8 mouse cellular contexts compared by ENCODE assay signal in the genomic region with DNA sequence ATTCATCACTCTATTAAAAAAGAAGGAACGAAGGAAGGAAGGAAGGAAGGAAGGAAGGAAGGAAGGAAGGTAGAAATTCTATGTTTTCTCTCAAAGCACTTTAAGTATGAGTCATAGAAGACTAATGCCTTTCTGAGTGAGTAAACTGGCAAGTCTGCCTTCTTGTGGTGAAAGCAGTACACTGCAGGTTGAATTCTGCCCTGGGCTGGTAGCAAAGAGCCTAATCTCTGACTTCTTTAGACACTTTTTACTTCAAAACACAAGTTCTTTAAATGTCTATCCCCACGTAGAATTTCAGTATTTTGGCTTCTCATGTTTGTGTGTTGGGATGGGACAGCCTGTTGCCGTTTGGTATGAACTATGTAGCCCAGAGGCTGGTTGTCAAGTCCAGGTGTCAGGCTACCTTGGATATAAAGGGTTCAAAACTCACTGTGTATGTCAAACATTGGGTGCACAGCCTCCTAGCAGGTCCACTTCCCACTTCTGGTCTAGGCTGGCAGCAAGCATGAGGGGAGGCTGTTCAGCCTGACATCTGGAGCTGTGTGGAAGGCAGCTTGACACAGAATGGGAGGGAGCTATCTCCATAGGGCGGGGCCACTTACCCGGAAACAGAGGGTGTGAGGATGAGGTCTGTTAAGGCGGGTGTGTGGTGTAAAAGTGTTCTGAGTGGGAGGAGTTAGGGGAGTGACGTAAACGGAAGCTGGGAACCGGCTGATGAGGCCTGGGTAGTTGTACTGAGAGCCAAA. TPM values are rescaled to one million over a fixed set of nuclear protein-coding genes. Genes with fewer than 3 reads are reported as not detected.
DNase-seq lines count a peak whose midpoint lies in the region; ATAC-seq lines count a peak whose summit lies in the region.

No protein-coding gene starts in this region.

- H3K27me3 ChIP-seq in heart, embryonic 13.5 days (replicated peaks), result no peaks in the 10 kb centered on the region
- H3K27me3 ChIP-seq in liver, embryonic 12.5 days (replicated peaks), result no peaks in the 10 kb centered on the region
- H3K27me3 ChIP-seq in stomach, embryonic 15.5 days (replicated peaks), result no peaks in the 10 kb centered on the region

- DNase-seq in CD4-positive, CD25-positive, alpha-beta regulatory T cell, adult 2 months (ENCODE audit: low read depth, low spot score), result peak; percentile 96
- DNase-seq in fat pad, adult 2 months (ENCODE audit: extremely low read depth, low read depth, low spot score), result peak; percentile 49
- DNase-seq in kidney, postnatal 10 days, result peak; percentile 90
- DNase-seq in natural killer cell, adult 2 months (ENCODE audit: low spot score in 2 of 2), result peak; percentile 96

- peaks cover under 1% of the 10 kb centered on the region for H3K36me3 ChIP-seq in heart, embryonic 13.5 days
- peaks cover 4% of the 10 kb centered on the region for H3K36me3 ChIP-seq in liver, embryonic 12.5 days
- no peaks in the 10 kb centered on the region for H3K36me3 ChIP-seq in stomach, embryonic 15.5 days

- peak overlapping the region; percentile 67 for H3K4me3 ChIP-seq in brown adipose tissue, adult 24 weeks (ENCODE audit: insufficient read depth, low read depth, low read length)
- H3K4me3 ChIP-seq in heart, embryonic 13.5 days, result peak overlapping the region; percentile 59
- H3K4me3 ChIP-seq in liver, embryonic 12.5 days, result peak overlapping the region; percentile 67
- peak overlapping the region; percentile 50 for H3K4me3 ChIP-seq in stomach, embryonic 15.5 days (replicated peaks)

- 4% methylated on average over 9 of the region's 9 CpGs for WGBS in heart, embryonic 13.5 days
- under 1% methylated on average over 9 of the region's 9 CpGs for WGBS in liver, embryonic 12.5 days (ENCODE audit: insufficient replicate concordance)
- 3% methylated on average over 9 of the region's 9 CpGs for WGBS in stomach, embryonic 15.5 days

- H3K9me3 ChIP-seq in heart, embryonic 13.5 days, result no peaks in the 10 kb centered on the region
- no peaks in the 10 kb centered on the region for H3K9me3 ChIP-seq in liver, embryonic 12.5 days (replicated peaks)
- no peaks in the 10 kb centered on the region for H3K9me3 ChIP-seq in stomach, embryonic 15.5 days

- peak; percentile 99 for ATAC-seq in heart, embryonic 13.5 days (ENCODE audit: extremely low read depth, insufficient number of reproducible peaks, low FRiP score, low TSS enrichment)
- ATAC-seq in liver, embryonic 12.5 days, result peak; percentile 100
- peak; percentile 100 for ATAC-seq in stomach, embryonic 15.5 days (ENCODE audit: insufficient read depth, low FRiP score, low read depth)

- H3K4me2 ChIP-seq in heart, embryonic 13.5 days, result peak overlapping the region; percentile 70
- H3K4me2 ChIP-seq in liver, embryonic 12.5 days, result peak overlapping the region; percentile 81
- H3K4me2 ChIP-seq in stomach, embryonic 15.5 days, result peak overlapping the region; percentile 56

- H3K4me1 ChIP-seq in brown adipose tissue, adult 24 weeks (ENCODE audit: control insufficient read depth, insufficient read depth, insufficient read length, low read length), result no peaks in the 10 kb centered on the region
- H3K4me1 ChIP-seq in heart, embryonic 13.5 days, result peaks cover 6% of the 10 kb centered on the region
- H3K4me1 ChIP-seq in liver, embryonic 12.5 days, result peaks cover 20% of the 10 kb centered on the region
- H3K4me1 ChIP-seq in stomach, embryonic 15.5 days, result no peaks in the 10 kb centered on the region

- peak overlapping the region; percentile 61 for H3K9ac ChIP-seq in heart, embryonic 13.5 days
- H3K9ac ChIP-seq in liver, embryonic 12.5 days, result peak overlapping the region; percentile 77
- no peak overlapping the region for H3K9ac ChIP-seq in stomach, embryonic 15.5 days

- peak overlapping the region; percentile 71 for H3K27ac ChIP-seq in brown adipose tissue, adult 24 weeks (replicated peaks; ENCODE audit: low read depth, low read length)
- H3K27ac ChIP-seq in heart, embryonic 13.5 days (replicated peaks), result peak overlapping the region; percentile 80
- peak overlapping the region; percentile 92 for H3K27ac ChIP-seq in liver, embryonic 12.5 days
- peak overlapping the region; percentile 79 for H3K27ac ChIP-seq in stomach, embryonic 15.5 days

RNA-seq across cellular contexts. Expression of a gene that starts 12.2 kb away (rescaled TPM):
- 6.9 and 11.4 TPM in 2 replicates for polyA plus RNA-seq in brown adipose tissue, adult 24 weeks (2012; ENCODE audit: insufficient read depth, insufficient read length, missing spikeins)
- polyA plus RNA-seq in heart, embryonic 13.5 days (2015; fragmentation: Nextera tagmentation; extraction: Ambion mirVana), result 2.3 and 4.2 TPM in 2 replicates
- 5.1 and 5.2 TPM in 2 replicates for polyA plus RNA-seq in liver, embryonic 12.5 days (2016; fragmentation: Nextera tagmentation; extraction: Ambion mirVana)
- polyA plus RNA-seq in stomach, embryonic 15.5 days (2015; fragmentation: Nextera tagmentation; extraction: Ambion mirVana), result 4.7 and 8.0 TPM in 2 replicates

RNA-seq across cellular contexts. Expression of a gene that starts 28.1 kb away (rescaled TPM):
- polyA plus RNA-seq in brown adipose tissue, adult 24 weeks (2012; ENCODE audit: insufficient read depth, insufficient read length, missing spikeins), result 2.9 and 3.3 TPM in 2 replicates
- 6.4 and 6.5 TPM in 2 replicates for polyA plus RNA-seq in heart, embryonic 13.5 days (2015; fragmentation: Nextera tagmentation; extraction: Ambion mirVana)
- 6.1 and 6.4 TPM in 2 replicates for polyA plus RNA-seq in liver, embryonic 12.5 days (2016; fragmentation: Nextera tagmentation; extraction: Ambion mirVana)
- 10.1 and 10.9 TPM in 2 replicates for polyA plus RNA-seq in stomach, embryonic 15.5 days (2015; fragmentation: Nextera tagmentation; extraction: Ambion mirVana)

RNA-seq across cellular contexts. Expression of a gene that starts 29.0 kb away (rescaled TPM):
- 2.8 and 3.3 TPM in 2 replicates for polyA plus RNA-seq in brown adipose tissue, adult 24 weeks (2012; ENCODE audit: insufficient read depth, insufficient read length, missing spikeins)
- polyA plus RNA-seq in heart, embryonic 13.5 days (2015; fragmentation: Nextera tagmentation; extraction: Ambion mirVana), result 2.2 and 2.7 TPM in 2 replicates
- polyA plus RNA-seq in liver, embryonic 12.5 days (2016; fragmentation: Nextera tagmentation; extraction: Ambion mirVana), result 1.6 and 2.0 TPM in 2 replicates
- polyA plus RNA-seq in stomach, embryonic 15.5 days (2015; fragmentation: Nextera tagmentation; extraction: Ambion mirVana), result 4.2 TPM in 2 replicates

RNA-seq across cellular contexts. Expression of a gene that starts 51.1 kb away (rescaled TPM):
- 5.0 and 5.9 TPM in 2 replicates for polyA plus RNA-seq in brown adipose tissue, adult 24 weeks (2012; ENCODE audit: insufficient read depth, insufficient read length, missing spikeins)
- polyA plus RNA-seq in heart, embryonic 13.5 days (2015; fragmentation: Nextera tagmentation; extraction: Ambion mirVana), result 4.0 TPM in 2 replicates
- 3.6 TPM in 2 replicates for polyA plus RNA-seq in liver, embryonic 12.5 days (2016; fragmentation: Nextera tagmentation; extraction: Ambion mirVana)
- 5.9 and 6.1 TPM in 2 replicates for polyA plus RNA-seq in stomach, embryonic 15.5 days (2015; fragmentation: Nextera tagmentation; extraction: Ambion mirVana)

Comparison
In these comparisons a context has a peak if more than half of its experiments do, and no peak if none do; other contexts are left out.
1. Peak in every context shown above with its lines: DNase-seq, ATAC-seq, H3K4me3 ChIP-seq and H3K27ac ChIP-seq.